Mouse (Mus musculus): ENCODE measurements around the gene Pex11b. TPM values are rescaled to one million over a fixed set of nuclear protein-coding genes. Genes with fewer than 3 reads are reported as not detected.

The Pex11b gene
- total and polyA plus RNA-seq, 2 experiments from 2014 or later = 41.7 to 46.6 TPM

DNA sequence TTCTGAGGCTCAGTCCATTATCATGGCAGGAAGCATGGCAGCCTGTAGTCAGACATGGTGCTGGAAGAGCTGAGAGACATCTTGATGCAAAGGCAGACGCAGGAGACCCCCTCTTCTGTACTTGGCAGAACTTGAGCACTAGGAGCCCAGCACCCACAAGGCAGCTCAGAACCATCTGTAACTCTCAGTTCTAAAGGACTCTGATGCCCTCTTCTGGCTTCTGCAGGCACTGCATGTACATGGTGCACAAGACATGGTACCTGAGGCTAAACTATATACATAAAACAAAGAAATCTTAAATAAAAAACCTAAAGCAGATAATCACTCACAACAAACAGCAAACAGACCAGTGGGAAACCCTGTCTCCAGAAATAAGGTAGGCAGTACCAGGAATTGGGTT, 4.0 kb downstream of the Pex11b start:
- peaks cover 10% of the 10 kb centered on the region; the same call in 1 of the 2 replicates for H3K4me1 ChIP-seq (ENCODE audit: control insufficient read depth, insufficient read depth)
- no peak for DNase-seq (ENCODE audit: low spot score)
- no peak overlapping the region for H3K27ac ChIP-seq (ENCODE audit: low read depth)
- TF ChIP-seq EP300 (IDR thresholded peaks at IDR 0.05; ENCODE audit: low read depth) = no peak
- peak; percentile 60 for TF ChIP-seq CTCF (IDR thresholded peaks at IDR 0.05; ENCODE audit: low read depth)
- no peak for ATAC-seq (ENCODE audit: insufficient read depth, low read depth)
- no peaks in the 10 kb centered on the region for H3K27me3 ChIP-seq (ENCODE audit: control insufficient read depth, insufficient read depth, low read length)
- no peaks in the 10 kb centered on the region for H3K9me3 ChIP-seq (replicated peaks; ENCODE audit: control insufficient read depth, low read length)
- 75% methylated on average over 1 of the region's 1 CpGs for WGBS
- H3K4me2 ChIP-seq (ENCODE audit: low read depth, low read length) = no peak overlapping the region
- H3K9ac ChIP-seq (replicated peaks; ENCODE audit: low read depth, low read length) = no peak overlapping the region
- H3K4me3 ChIP-seq (ENCODE audit: low read depth, low read length) = no peak overlapping the region
- peaks cover 25% of the 10 kb centered on the region for H3K36me3 ChIP-seq (replicated peaks; ENCODE audit: control insufficient read depth, insufficient read depth, low read length)

DNA sequence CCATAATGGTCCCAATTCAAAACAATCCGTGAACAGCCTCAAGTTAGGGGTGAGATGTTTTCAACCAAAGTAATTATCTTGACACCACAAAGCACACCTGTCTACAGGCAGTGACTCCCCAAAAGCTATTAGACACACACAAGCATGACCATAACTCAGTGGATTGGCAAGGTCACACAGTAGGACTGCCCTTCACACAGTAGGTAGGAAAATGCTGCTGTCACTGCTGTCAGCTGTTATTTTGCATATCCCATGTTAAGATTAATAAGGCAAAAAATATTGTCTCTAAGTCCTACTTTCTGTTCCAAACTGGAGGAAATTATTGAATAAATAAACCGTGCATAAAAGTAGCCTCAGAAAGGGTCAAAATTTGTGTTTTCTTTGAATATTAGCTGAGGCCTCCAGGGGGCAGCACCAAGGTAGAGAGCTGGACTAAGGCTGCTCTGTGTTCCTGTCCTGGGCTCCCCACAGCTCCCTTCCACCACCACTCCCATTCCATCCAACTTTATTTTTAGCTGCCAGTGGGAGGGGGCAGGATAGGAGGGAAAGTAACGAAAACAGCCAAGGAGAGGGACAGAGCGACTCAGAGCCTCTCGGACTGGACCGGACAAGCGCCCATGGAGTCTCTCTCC, 10.0 kb downstream of the Pex11b start, which contains the start of gene Itga10:
Gene Itga10 (plus strand): TSS at position 567 of the 632 bp plus-strand sequence.
- Histone ChIP-seq H3K9me3 (replicated peaks; ENCODE audit: control insufficient read depth, low read length) (no peaks in the 10 kb centered on the region), H3K9ac (replicated peaks; ENCODE audit: low read depth, low read length) (no peak within 1 kb of the TSS), H3K4me2 (ENCODE audit: low read depth, low read length) (peak within 1 kb of the TSS; percentile 30; the same call in 1 of the 2 replicates), H3K4me3 (ENCODE audit: low read depth, low read length) (no peak within 1 kb of the TSS), H3K4me1 (ENCODE audit: control insufficient read depth, insufficient read depth) (no peaks in the 10 kb centered on the region), H3K36me3 (replicated peaks; ENCODE audit: control insufficient read depth, insufficient read depth, low read length) (peaks cover 21% of the 10 kb centered on the region), H3K27me3 (ENCODE audit: control insufficient read depth, insufficient read depth, low read length) (no peaks in the 10 kb centered on the region), H3K27ac (ENCODE audit: low read depth) (no peak within 1 kb of the TSS)
- whole genome bisulfite sequencing = 46% methylated on average over 7 of the region's 7 CpGs
- peak; percentile 45 for DNase-seq (ENCODE audit: low spot score)
- peak; percentile 83 for ATAC-seq (ENCODE audit: insufficient read depth, low read depth)
- TF ChIP-seq EP300 (IDR thresholded peaks at IDR 0.05; ENCODE audit: low read depth) (no peak), CTCF (IDR thresholded peaks at IDR 0.05; ENCODE audit: low read depth) (peak; percentile 53)

DNA sequence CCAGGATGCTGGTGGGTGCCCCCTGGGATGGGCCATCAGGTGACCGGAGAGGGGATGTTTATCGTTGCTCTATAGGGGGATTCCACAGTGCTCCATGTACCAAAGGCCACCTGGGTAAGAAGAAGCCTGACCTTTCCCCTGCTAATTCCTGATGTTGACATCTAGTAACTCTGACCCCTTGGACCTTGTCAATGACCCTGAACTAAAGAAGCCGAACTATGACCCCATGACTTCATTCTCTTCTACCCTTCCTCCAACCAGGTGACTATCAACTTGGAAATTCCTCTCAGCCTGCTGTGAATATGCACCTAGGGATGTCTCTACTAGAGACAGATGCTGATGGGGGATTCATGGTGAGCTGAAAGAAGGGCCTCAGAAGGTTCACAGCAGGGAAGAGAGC, 12.2 kb downstream of the Pex11b start:
- DNase-seq (ENCODE audit: low spot score) = no peak
- no peak for TF ChIP-seq EP300 (IDR thresholded peaks at IDR 0.05; ENCODE audit: low read depth)
- no peak for TF ChIP-seq CTCF (IDR thresholded peaks at IDR 0.05; ENCODE audit: low read depth)
- WGBS = 83% methylated on average over 3 of the region's 3 CpGs
- Histone ChIP-seq H3K36me3 (replicated peaks; ENCODE audit: control insufficient read depth, insufficient read depth, low read length) (peaks cover 17% of the 10 kb centered on the region), H3K4me3 (ENCODE audit: low read depth, low read length) (no peak overlapping the region), H3K9me3 (replicated peaks; ENCODE audit: control insufficient read depth, low read length) (no peaks in the 10 kb centered on the region), H3K27ac (ENCODE audit: low read depth) (no peak overlapping the region), H3K9ac (replicated peaks; ENCODE audit: low read depth, low read length) (no peak overlapping the region), H3K4me2 (ENCODE audit: low read depth, low read length) (no peak overlapping the region), H3K4me1 (ENCODE audit: control insufficient read depth, insufficient read depth) (no peaks in the 10 kb centered on the region), H3K27me3 (ENCODE audit: control insufficient read depth, insufficient read depth, low read length) (no peaks in the 10 kb centered on the region)
- ATAC-seq (ENCODE audit: insufficient read depth, low read depth) = no peak

DNA sequence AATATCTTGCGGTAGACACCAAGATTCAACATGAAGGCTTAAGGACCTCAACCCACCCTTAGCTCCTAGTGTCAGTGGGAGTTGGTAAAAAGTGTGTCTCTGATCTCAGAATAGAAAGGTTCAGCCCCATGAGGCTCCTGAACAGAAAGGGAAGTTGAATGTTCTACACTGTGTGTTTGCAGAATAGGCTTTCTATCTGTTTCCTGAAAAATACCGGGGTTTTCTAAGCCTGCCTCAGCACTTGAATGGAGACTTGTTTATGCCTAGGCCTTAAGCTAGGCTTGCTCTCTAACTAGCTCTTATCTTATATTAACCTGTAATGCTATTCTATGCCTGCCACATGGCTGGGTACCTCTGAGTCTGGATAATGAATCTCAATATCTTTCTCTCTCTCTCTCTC, 25.7 kb downstream of the Pex11b start:
- TF ChIP-seq EP300 (IDR thresholded peaks at IDR 0.05; ENCODE audit: low read depth) (no peak), CTCF (IDR thresholded peaks at IDR 0.05; ENCODE audit: low read depth) (no peak)
- H3K4me1 ChIP-seq (ENCODE audit: control insufficient read depth, insufficient read depth) = no peaks in the 10 kb centered on the region
- H3K36me3 ChIP-seq (replicated peaks; ENCODE audit: control insufficient read depth, insufficient read depth, low read length) = no peaks in the 10 kb centered on the region

DNA sequence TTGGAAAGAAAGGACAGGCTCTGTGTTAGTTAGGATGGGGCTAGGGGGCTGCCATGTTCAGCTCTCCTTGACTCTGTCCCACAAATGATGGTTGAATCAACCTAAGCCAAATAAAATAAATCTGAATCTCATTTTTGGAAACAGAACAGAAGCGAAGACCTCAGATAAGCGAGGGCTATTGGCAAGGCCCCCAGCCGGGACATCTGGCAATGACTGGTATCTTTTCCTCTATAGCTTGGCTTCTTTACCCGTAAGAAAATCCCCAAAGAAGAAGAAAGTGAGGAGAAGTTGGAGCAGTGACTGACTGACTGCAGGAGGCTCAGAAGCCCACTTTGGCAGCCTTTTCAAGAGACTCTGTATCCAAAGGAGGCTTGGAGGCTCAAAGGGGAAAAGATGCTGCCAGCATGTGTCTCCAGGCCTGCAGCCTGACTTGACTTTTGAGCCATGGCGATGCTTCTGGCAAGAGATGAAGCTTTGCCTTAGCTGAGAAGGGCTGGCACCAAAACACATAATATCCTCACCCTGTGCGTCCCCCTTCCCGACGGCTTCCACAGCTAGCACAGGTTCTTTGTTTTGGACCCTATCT, 27.6 kb downstream of the Pex11b start:
- DNase-seq (ENCODE audit: low spot score) = no peak
- H3K9ac ChIP-seq (replicated peaks; ENCODE audit: low read depth, low read length) = no peak overlapping the region
- no peak overlapping the region for H3K4me3 ChIP-seq (ENCODE audit: low read depth, low read length)
- no peaks in the 10 kb centered on the region for H3K9me3 ChIP-seq (replicated peaks; ENCODE audit: control insufficient read depth, low read length)
- no peak for ATAC-seq (ENCODE audit: insufficient read depth, low read depth)
- H3K36me3 ChIP-seq (replicated peaks; ENCODE audit: control insufficient read depth, insufficient read depth, low read length) = no peaks in the 10 kb centered on the region
- H3K27ac ChIP-seq (ENCODE audit: low read depth) = no peak overlapping the region
- WGBS = 50% methylated on average over 8 of the region's 8 CpGs
- no peaks in the 10 kb centered on the region for H3K27me3 ChIP-seq (ENCODE audit: control insufficient read depth, insufficient read depth, low read length)
- H3K4me2 ChIP-seq (ENCODE audit: low read depth, low read length) = no peak overlapping the region
- TF ChIP-seq CTCF (IDR thresholded peaks at IDR 0.05; ENCODE audit: low read depth) = no peak
- TF ChIP-seq EP300 (IDR thresholded peaks at IDR 0.05; ENCODE audit: low read depth) = no peak
- H3K4me1 ChIP-seq (ENCODE audit: control insufficient read depth, insufficient read depth) = no peaks in the 10 kb centered on the region

More for the DNA sequence above, 25.7 kb downstream of the Pex11b start:
- ATAC-seq (ENCODE audit: insufficient read depth, low read depth) (no peak), DNase-seq (ENCODE audit: low spot score) (no peak)
- Histone ChIP-seq H3K4me3 (ENCODE audit: low read depth, low read length) (no peak overlapping the region), H3K9ac (replicated peaks; ENCODE audit: low read depth, low read length) (no peak overlapping the region), H3K27me3 (ENCODE audit: control insufficient read depth, insufficient read depth, low read length) (no peaks in the 10 kb centered on the region), H3K9me3 (replicated peaks; ENCODE audit: control insufficient read depth, low read length) (no peaks in the 10 kb centered on the region), H3K4me2 (ENCODE audit: low read depth, low read length) (no peak overlapping the region), H3K27ac (ENCODE audit: low read depth) (no peak overlapping the region)
- WGBS = 68% methylated on average over 2 of the region's 2 CpGs
